Mouse (Mus musculus) embryonic fibroblast, embryonic 13.5 days (primary cell): ENCODE results near the gene Grb2.

Source experiments
- CTCF ChIP-seq: IDR thresholded peaks from 2 replicates; pipeline ENCODE4 v1.5.1; 2011; ENCODE audit warnings: mild to moderate bottlenecking, control low read depth, low read length, moderate library complexity, borderline replicate concordance; ENCODE audit not compliant: insufficient read depth
- POLR2A ChIP-seq: IDR thresholded peaks from 2 replicates; pipeline ENCODE4 v1.6.1; 2011; ENCODE audit warnings: low read depth, mild to moderate bottlenecking, control low read depth, low read length, moderate library complexity

GRCm38 (mm10) chr11:115714491-115714890 lies 6.1 kb upstream of the Grb2 start:
- TF ChIP-seq CTCF (no peak), POLR2A (no peak)
